7 mouse cellular contexts compared by ENCODE assay signal in genomic region chr19:46929044-46929587, GRCm38 (mm10).
DNase-seq lines count a peak whose midpoint lies in the region; ATAC-seq and TF ChIP-seq lines count a peak whose summit lies in the region.

No protein-coding gene starts in this region.

- WGBS in embryonic facial prominence, embryonic 12.5 days: 52% methylated on average over 6 of the region's 6 CpGs
- 11% methylated on average over 6 of the region's 6 CpGs for WGBS in heart, postnatal 0 days
- 27% methylated on average over 6 of the region's 6 CpGs for WGBS in limb, embryonic 14.5 days
- WGBS in midbrain, embryonic 13.5 days: 84% methylated on average over 6 of the region's 6 CpGs

- ATAC-seq in embryonic facial prominence, embryonic 12.5 days (ENCODE audit: insufficient number of reproducible peaks, insufficient read depth, low FRiP score, low TSS enrichment): no peak
- peak; percentile 79 for ATAC-seq in heart, postnatal 0 days (ENCODE audit: insufficient read depth, low read depth)
- peak; percentile 44 for ATAC-seq in limb, embryonic 14.5 days (ENCODE audit: low FRiP score, low read depth)
- no peak for ATAC-seq in midbrain, embryonic 13.5 days

- DNase-seq in 3134 (ENCODE audit: extremely low read depth, insufficient read length, low spot score) (peak; percentile 45), 416B (ENCODE audit: low read depth) (peak; percentile 87)
- DNase-seq in heart, postnatal 0 days (ENCODE audit: low spot score): peak; percentile 94
- peak; percentile 93 for DNase-seq in limb, embryonic 14.5 days (ENCODE audit: low spot score)
- peak; percentile 52 for DNase-seq in right cerebral cortex, postnatal 14 days

- H3K9ac ChIP-seq in embryonic facial prominence, embryonic 12.5 days: no peak overlapping the region
- H3K9ac ChIP-seq in heart, postnatal 0 days (replicated peaks; ENCODE audit: low read depth, low read length): no peak overlapping the region
- no peak overlapping the region for H3K9ac ChIP-seq in limb, embryonic 14.5 days (ENCODE audit: low read depth, low read length, severe bottlenecking)
- H3K9ac ChIP-seq in midbrain, embryonic 13.5 days (replicated peaks): no peak overlapping the region

- H3K27me3 ChIP-seq in embryonic facial prominence, embryonic 12.5 days: no peaks in the 10 kb centered on the region
- H3K27me3 ChIP-seq in heart, postnatal 0 days (ENCODE audit: control insufficient read depth, insufficient read depth, low read length): no peaks in the 10 kb centered on the region
- no peaks in the 10 kb centered on the region for H3K27me3 ChIP-seq in limb, embryonic 14.5 days (ENCODE audit: control insufficient read depth, insufficient read depth, low read length)
- H3K27me3 ChIP-seq in midbrain, embryonic 13.5 days: no peaks in the 10 kb centered on the region

- TF ChIP-seq CTCF in heart, postnatal 0 days (IDR thresholded peaks at IDR 0.05; ENCODE audit: low read depth): no peak

- H3K9me3 ChIP-seq in embryonic facial prominence, embryonic 12.5 days: no peaks in the 10 kb centered on the region
- no peaks in the 10 kb centered on the region for H3K9me3 ChIP-seq in heart, postnatal 0 days (replicated peaks; ENCODE audit: control insufficient read depth, low read length)
- no peaks in the 10 kb centered on the region for H3K9me3 ChIP-seq in limb, embryonic 14.5 days (ENCODE audit: control insufficient read depth, low read length)
- H3K9me3 ChIP-seq in midbrain, embryonic 13.5 days: no peaks in the 10 kb centered on the region

- peak overlapping the region; percentile 12; the same call in 1 of the 2 replicates for H3K27ac ChIP-seq in embryonic facial prominence, embryonic 12.5 days
- peak overlapping the region; percentile 81 for H3K27ac ChIP-seq in heart, postnatal 0 days (ENCODE audit: low read depth)
- 0 out of 2 replicates have a peak overlapping the region, but pooled peaks have one; percentile 52 for H3K27ac ChIP-seq in limb, embryonic 14.5 days (replicated peaks; ENCODE audit: low read depth, low read length)
- H3K27ac ChIP-seq in midbrain, embryonic 13.5 days: no peak overlapping the region

- no peak overlapping the region for H3K4me2 ChIP-seq in embryonic facial prominence, embryonic 12.5 days (replicated peaks)
- peak overlapping the region; percentile 41; the same call in 1 of the 2 replicates for H3K4me2 ChIP-seq in heart, postnatal 0 days (ENCODE audit: low read depth, low read length)
- H3K4me2 ChIP-seq in limb, embryonic 14.5 days (replicated peaks; ENCODE audit: low read depth, low read length, severe bottlenecking): no peak overlapping the region
- H3K4me2 ChIP-seq in midbrain, embryonic 13.5 days (replicated peaks): no peak overlapping the region

- no peaks in the 10 kb centered on the region for H3K36me3 ChIP-seq in embryonic facial prominence, embryonic 12.5 days
- H3K36me3 ChIP-seq in heart, postnatal 0 days (replicated peaks; ENCODE audit: control insufficient read depth, insufficient read depth, low read length): no peaks in the 10 kb centered on the region
- no peaks in the 10 kb centered on the region for H3K36me3 ChIP-seq in limb, embryonic 14.5 days (ENCODE audit: control insufficient read depth, insufficient read depth, low read length)
- no peaks in the 10 kb centered on the region for H3K36me3 ChIP-seq in midbrain, embryonic 13.5 days

- TF ChIP-seq POLR2A in limb, embryonic 14.5 days (IDR thresholded peaks at IDR 0.05; ENCODE audit: borderline replicate concordance, extremely low read depth, insufficient read depth, insufficient read length): no peak

- TF ChIP-seq EP300 in heart, postnatal 0 days (IDR thresholded peaks at IDR 0.05; ENCODE audit: low read depth): no peak

- no peak overlapping the region for H3K4me3 ChIP-seq in embryonic facial prominence, embryonic 12.5 days
- no peak overlapping the region for H3K4me3 ChIP-seq in heart, postnatal 0 days (ENCODE audit: low read depth, low read length)
- H3K4me3 ChIP-seq in limb, embryonic 14.5 days (replicated peaks; ENCODE audit: low read length): no peak overlapping the region
- no peak overlapping the region for H3K4me3 ChIP-seq in midbrain, embryonic 13.5 days (replicated peaks)

- peaks cover 23% of the 10 kb centered on the region for H3K4me1 ChIP-seq in embryonic facial prominence, embryonic 12.5 days
- H3K4me1 ChIP-seq in heart, postnatal 0 days (ENCODE audit: control insufficient read depth, insufficient read depth): peaks cover 31% of the 10 kb centered on the region
- H3K4me1 ChIP-seq in limb, embryonic 14.5 days (ENCODE audit: control insufficient read depth, insufficient read depth, low read length): peaks cover 5% of the 10 kb centered on the region; the same call in 1 of the 2 replicates
- H3K4me1 ChIP-seq in midbrain, embryonic 13.5 days (replicated peaks): peaks cover 6% of the 10 kb centered on the region; the same call in 1 of the 2 replicates

Comparison
In these comparisons a context has a peak if more than half of its experiments do, and no peak if none do; other contexts are left out.
1. ATAC-seq: peak in heart, postnatal 0 days (single experiment) and limb, embryonic 14.5 days (single experiment); none in embryonic facial prominence, embryonic 12.5 days (single experiment) and midbrain, embryonic 13.5 days (single experiment).
2. Peak in every context shown above with its lines, with median percentiles within 50 percentile points of each other: DNase-seq.